20 mouse cellular contexts compared by ENCODE assay signal in genomic region chr19:58088433-58088832, GRCm38 (mm10).
DNase-seq lines count a peak whose midpoint lies in the region; ATAC-seq and TF ChIP-seq lines count a peak whose summit lies in the region.
"Had no signal": no experiment of that assay in that cellular context is flagged by ENCODE, and none has a peak within 500 bp of the region (broad histone marks: within the 10 kb centered on the region; RNA-seq: fewer than 3 reads in every experiment).

No protein-coding gene starts in this region.

- no peaks in the 10 kb centered on the region for H3K27me3 ChIP-seq in heart, embryonic 12.5 days (replicated peaks)
- H3K27me3 ChIP-seq in heart, embryonic 10.5 days (ENCODE audit: insufficient read depth, poor library complexity, severe bottlenecking): no peaks in the 10 kb centered on the region
- no peaks in the 10 kb centered on the region for H3K27me3 ChIP-seq in limb, embryonic 11.5 days (ENCODE audit: control insufficient read depth, insufficient read depth, low read length)
- H3K27me3 ChIP-seq in limb, embryonic 10.5 days (ENCODE audit: low read depth, poor library complexity, severe bottlenecking): no peaks in the 10 kb centered on the region
- H3K27me3 ChIP-seq in limb, embryonic 12.5 days: no peaks in the 10 kb centered on the region
- H3K27me3 ChIP-seq: Patski had no signal

- H3K9me3 ChIP-seq in heart, embryonic 12.5 days (replicated peaks): peaks cover 8% of the 10 kb centered on the region; the same call in 1 of the 2 replicates
- H3K9me3 ChIP-seq in heart, embryonic 10.5 days: no peaks in the 10 kb centered on the region
- no peaks in the 10 kb centered on the region for H3K9me3 ChIP-seq in limb, embryonic 11.5 days (ENCODE audit: control insufficient read depth, low read length)
- H3K9me3 ChIP-seq in limb, embryonic 10.5 days (replicated peaks): no peaks in the 10 kb centered on the region
- H3K9me3 ChIP-seq in limb, embryonic 12.5 days: no peaks in the 10 kb centered on the region

- H3K9ac ChIP-seq in heart, embryonic 12.5 days: no peak overlapping the region
- no peak overlapping the region for H3K9ac ChIP-seq in limb, embryonic 11.5 days (ENCODE audit: low read length)
- H3K9ac ChIP-seq in limb, embryonic 12.5 days (replicated peaks): no peak overlapping the region

- no peaks in the 10 kb centered on the region; the same call in 1 of the 2 replicates for H3K4me1 ChIP-seq in heart, embryonic 12.5 days (replicated peaks)
- peaks cover 4% of the 10 kb centered on the region for H3K4me1 ChIP-seq in heart, embryonic 10.5 days
- peaks cover 6% of the 10 kb centered on the region for H3K4me1 ChIP-seq in limb, embryonic 11.5 days (ENCODE audit: control insufficient read depth, insufficient read depth, low read length)
- H3K4me1 ChIP-seq in limb, embryonic 10.5 days: peaks cover 13% of the 10 kb centered on the region
- peaks cover 6% of the 10 kb centered on the region for H3K4me1 ChIP-seq in limb, embryonic 12.5 days (replicated peaks)
- H3K4me1 ChIP-seq: megakaryocyte, embryonic 14.5 days had no signal

- no peak for TF ChIP-seq CTCF in brain, embryonic 14.5 days (IDR thresholded peaks at IDR 0.05; ENCODE audit: borderline replicate concordance, extremely low read depth, insufficient read depth, insufficient read length)

- H3K27ac ChIP-seq in heart, embryonic 12.5 days (ENCODE audit: poor library complexity, severe bottlenecking): no peak overlapping the region
- no peak overlapping the region for H3K27ac ChIP-seq in heart, embryonic 10.5 days
- no peak overlapping the region for H3K27ac ChIP-seq in limb, embryonic 11.5 days (replicated peaks; ENCODE audit: low read depth, low read length)
- H3K27ac ChIP-seq in limb, embryonic 10.5 days: no peak overlapping the region
- no peak overlapping the region for H3K27ac ChIP-seq in limb, embryonic 12.5 days
- H3K27ac ChIP-seq: hindbrain, postnatal 0 days had no signal

- no peak overlapping the region for H3K4me2 ChIP-seq in heart, embryonic 12.5 days
- H3K4me2 ChIP-seq in limb, embryonic 11.5 days (ENCODE audit: low read depth, severe bottlenecking): no peak overlapping the region
- H3K4me2 ChIP-seq in limb, embryonic 12.5 days: no peak overlapping the region
- H3K4me2 ChIP-seq: liver, embryonic 11.5 days had no signal

- no peak overlapping the region for H3K4me3 ChIP-seq in heart, embryonic 12.5 days
- H3K4me3 ChIP-seq in heart, embryonic 10.5 days: no peak overlapping the region
- H3K4me3 ChIP-seq in limb, embryonic 11.5 days (ENCODE audit: low read depth, low read length): no peak overlapping the region
- H3K4me3 ChIP-seq in limb, embryonic 10.5 days: no peak overlapping the region
- no peak overlapping the region for H3K4me3 ChIP-seq in limb, embryonic 12.5 days (replicated peaks)

- TF ChIP-seq POLR2A in brain, embryonic 14.5 days (IDR thresholded peaks at IDR 0.05; ENCODE audit: borderline replicate concordance, extremely low read depth, insufficient read depth, insufficient read length, poor library complexity, severe bottlenecking): no peak

- DNase-seq in heart, embryonic 10.5 days (ENCODE audit: low spot score): no peak
- DNase-seq in limb, embryonic 11.5 days (ENCODE audit: low spot score): no peak
- no peak for DNase-seq in limb, embryonic 10.5 days (ENCODE audit: low spot score)
- DNase-seq in brain, embryonic 14.5 days (ENCODE audit: low read depth): peak; percentile 33
- DNase-seq in adrenal gland, adult 8-10 months: no peak
- DNase-seq: adrenal gland, postnatal 10 days; cerebellum, adult 9-11 months; gastrocnemius, postnatal 10 days; heart, adult 18-20 months; kidney, adult 2 months; lung, adult 2 months; retina, postnatal 1 day had no signal

- 0 out of 2 replicates have a peak, but pooled peaks have one; percentile 18 for ATAC-seq in heart, embryonic 12.5 days (ENCODE audit: insufficient number of reproducible peaks, low FRiP score)
- peak; percentile 60; the same call in 1 of the 2 replicates for ATAC-seq in limb, embryonic 11.5 days (ENCODE audit: insufficient number of reproducible peaks, low FRiP score, low TSS enrichment, low read depth)
- peak; percentile 26; the same call in 1 of the 2 replicates for ATAC-seq in limb, embryonic 12.5 days (ENCODE audit: insufficient number of reproducible peaks, insufficient read depth, low FRiP score, low TSS enrichment, low read depth)
- ATAC-seq: CD4-positive, CD25-positive, alpha-beta regulatory T cell, adult 4 months; forebrain, embryonic 14.5 days; hindbrain, postnatal 0 days; Patski had no signal

- WGBS in heart, embryonic 12.5 days: 40% methylated on average over 7 of the region's 7 CpGs
- 48% methylated on average over 7 of the region's 7 CpGs for WGBS in heart, embryonic 10.5 days
- 42% methylated on average over 7 of the region's 7 CpGs for WGBS in limb, embryonic 11.5 days
- 50% methylated on average over 7 of the region's 7 CpGs for WGBS in limb, embryonic 10.5 days
- WGBS in limb, embryonic 12.5 days: 34% methylated on average over 7 of the region's 7 CpGs

- H3K36me3 ChIP-seq in heart, embryonic 12.5 days: 0 out of 2 replicates have a peak, but pooled peaks cover 5% of the 10 kb centered on the region
- H3K36me3 ChIP-seq in heart, embryonic 10.5 days: no peaks in the 10 kb centered on the region
- no peaks in the 10 kb centered on the region for H3K36me3 ChIP-seq in limb, embryonic 11.5 days (ENCODE audit: control insufficient read depth, insufficient read depth, low read length)
- H3K36me3 ChIP-seq in limb, embryonic 10.5 days: no peaks in the 10 kb centered on the region; the same call in 1 of the 2 replicates
- H3K36me3 ChIP-seq in limb, embryonic 12.5 days: no peaks in the 10 kb centered on the region
